Mouse (Mus musculus): ENCODE data around the gene Kbtbd12. TPM values are rescaled to one million over a fixed set of nuclear protein-coding genes. Genes with fewer than 3 reads are reported as not detected.

Kbtbd12 gene
- polyA plus RNA-seq, 1 experiment from 2014 or later: 1.1 TPM

DNA sequence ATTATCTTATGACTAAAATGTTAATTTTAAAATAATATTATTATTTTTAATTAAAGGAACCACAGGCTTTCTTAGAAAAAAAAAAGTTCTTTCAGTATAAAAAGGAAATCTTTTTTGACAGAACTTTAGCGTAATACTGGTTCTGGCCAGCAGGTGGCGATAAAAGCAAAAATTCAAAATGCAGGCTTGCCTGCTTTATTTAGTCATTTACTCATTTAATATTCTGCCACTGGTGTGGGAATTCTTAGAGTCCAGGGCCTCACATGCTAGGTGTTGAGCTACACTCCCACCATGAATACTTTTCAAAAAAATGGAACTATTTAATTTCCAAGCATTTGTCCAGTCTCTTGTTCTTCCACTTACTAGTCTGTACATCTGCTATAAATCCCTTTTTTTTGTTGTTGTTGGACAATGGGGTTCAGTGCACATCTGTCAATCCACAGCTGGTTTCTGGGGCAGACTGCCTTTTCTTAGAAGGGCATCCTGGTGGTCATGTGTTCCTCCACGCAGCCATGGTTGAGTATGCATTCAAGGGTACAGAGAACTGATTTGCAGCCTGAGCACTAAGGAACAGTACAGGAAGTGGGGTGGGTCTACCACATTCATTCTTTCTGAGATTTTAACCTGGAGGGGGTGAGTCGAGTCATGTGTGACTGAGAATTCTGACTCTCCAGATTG lies 88.5 kb downstream of the Kbtbd12 start:
- Histone ChIP-seq H3K9ac (ENCODE audit: low read depth, low read length) (no peak overlapping the region), H3K27me3 (ENCODE audit: control insufficient read depth, insufficient read depth, low read depth, low read length) (no peaks in the 10 kb centered on the region), H3K36me3 (ENCODE audit: control insufficient read depth, insufficient read depth, low read length) (no peaks in the 10 kb centered on the region), H3K4me3 (ENCODE audit: low read depth, low read length) (no peak overlapping the region), H3K4me2 (ENCODE audit: low read length) (no peak overlapping the region), H3K9me3 (replicated peaks; ENCODE audit: control insufficient read depth, low read length, poor library complexity, severe bottlenecking) (no peaks in the 10 kb centered on the region), H3K4me1 (ENCODE audit: control insufficient read depth, insufficient read depth, low read length) (peaks cover 7% of the 10 kb centered on the region; the same call in 1 of the 2 replicates), H3K27ac (ENCODE audit: low read length) (no peak overlapping the region)
- ATAC-seq: no peak
- WGBS: 23% methylated on average over 4 of the region's 4 CpGs

GRCm38 (mm10) chr6:88548405-88549049 lies 89.2 kb downstream of the Kbtbd12 start:
- ATAC-seq: no peak

GRCm38 (mm10) chr6:88545397-88545790 lies 92.4 kb downstream of the Kbtbd12 start:
- whole genome bisulfite sequencing: 16% methylated on average over 10 of the region's 10 CpGs
- no peak overlapping the region; the same call in 1 of the 2 replicates for H3K9ac ChIP-seq (ENCODE audit: low read depth, low read length)
- peaks cover 7% of the 10 kb centered on the region; the same call in 1 of the 2 replicates for H3K4me1 ChIP-seq (ENCODE audit: control insufficient read depth, insufficient read depth, low read length)
- ATAC-seq: peak; percentile 12; the same call in 1 of the 2 replicates
- no peaks in the 10 kb centered on the region for H3K9me3 ChIP-seq (replicated peaks; ENCODE audit: control insufficient read depth, low read length, poor library complexity, severe bottlenecking)
- no peaks in the 10 kb centered on the region for H3K27me3 ChIP-seq (ENCODE audit: control insufficient read depth, insufficient read depth, low read depth, low read length)
- H3K4me2 ChIP-seq (ENCODE audit: low read length): no peak overlapping the region
- no peaks in the 10 kb centered on the region for H3K36me3 ChIP-seq (ENCODE audit: control insufficient read depth, insufficient read depth, low read length)
- no peak overlapping the region for H3K4me3 ChIP-seq (ENCODE audit: low read depth, low read length)
- H3K27ac ChIP-seq (ENCODE audit: low read length): no peak overlapping the region

More at GRCm38 (mm10) chr6:88548405-88549049, 89.2 kb downstream of the Kbtbd12 start:
- Histone ChIP-seq H3K4me3 (ENCODE audit: low read depth, low read length) (no peak overlapping the region), H3K27me3 (ENCODE audit: control insufficient read depth, insufficient read depth, low read depth, low read length) (no peaks in the 10 kb centered on the region), H3K4me2 (ENCODE audit: low read length) (no peak overlapping the region), H3K9ac (ENCODE audit: low read depth, low read length) (no peak overlapping the region), H3K4me1 (ENCODE audit: control insufficient read depth, insufficient read depth, low read length) (peaks cover 7% of the 10 kb centered on the region; the same call in 1 of the 2 replicates), H3K27ac (ENCODE audit: low read length) (no peak overlapping the region), H3K36me3 (ENCODE audit: control insufficient read depth, insufficient read depth, low read length) (no peaks in the 10 kb centered on the region), H3K9me3 (replicated peaks; ENCODE audit: control insufficient read depth, low read length, poor library complexity, severe bottlenecking) (no peaks in the 10 kb centered on the region)
- WGBS: 88% methylated on average over 10 of the region's 10 CpGs

- Histone ChIP-seq H3K27me3 (ENCODE audit: control insufficient read depth, insufficient read depth, low read depth, low read length) (no peaks in the 10 kb centered on the region), H3K4me3 (ENCODE audit: low read depth, low read length) (no peak overlapping the region), H3K4me1 (ENCODE audit: control insufficient read depth, insufficient read depth, low read length) (peaks cover 7% of the 10 kb centered on the region; the same call in 1 of the 2 replicates), H3K36me3 (ENCODE audit: control insufficient read depth, insufficient read depth, low read length) (no peaks in the 10 kb centered on the region), H3K27ac (ENCODE audit: low read length) (peak overlapping the region; percentile 8; the same call in 1 of the 2 replicates), H3K9ac (ENCODE audit: low read depth, low read length) (no peak overlapping the region; the same call in 1 of the 2 replicates), H3K4me2 (ENCODE audit: low read length) (no peak overlapping the region), H3K9me3 (replicated peaks; ENCODE audit: control insufficient read depth, low read length, poor library complexity, severe bottlenecking) (no peaks in the 10 kb centered on the region)
- ATAC-seq: peak; percentile 27; the same call in 1 of the 2 replicates
- 27% methylated on average over 11 of the region's 11 CpGs for WGBS
Measured at GRCm38 (mm10) chr6:88544644-88545396, 92.9 kb downstream of the Kbtbd12 start.

DNA sequence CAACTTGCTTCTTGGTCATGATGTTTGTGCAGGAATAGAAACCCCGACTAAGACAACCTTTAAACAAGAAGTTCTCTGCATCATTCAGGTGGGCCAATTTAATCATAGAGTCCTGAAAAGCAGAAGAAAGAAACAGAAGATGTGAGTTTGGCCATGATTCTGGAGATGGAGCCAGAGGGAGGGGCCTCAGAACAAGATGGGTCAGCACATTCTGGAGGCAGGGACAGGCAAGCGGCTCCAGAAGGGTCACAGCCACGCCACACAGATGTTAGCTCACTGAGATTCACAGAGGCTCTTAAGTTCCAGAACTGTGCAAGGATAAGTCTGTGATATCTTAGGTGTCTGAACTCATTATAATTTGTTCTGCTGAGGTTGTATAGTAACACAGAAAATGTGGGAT lies 93.5 kb downstream of the Kbtbd12 start:
- Histone ChIP-seq H3K9ac (ENCODE audit: low read depth, low read length) (no peak overlapping the region), H3K4me2 (ENCODE audit: low read length) (no peak overlapping the region), H3K4me3 (ENCODE audit: low read depth, low read length) (no peak overlapping the region), H3K4me1 (ENCODE audit: control insufficient read depth, insufficient read depth, low read length) (peaks cover 7% of the 10 kb centered on the region; the same call in 1 of the 2 replicates), H3K27me3 (ENCODE audit: control insufficient read depth, insufficient read depth, low read depth, low read length) (no peaks in the 10 kb centered on the region), H3K36me3 (ENCODE audit: control insufficient read depth, insufficient read depth, low read length) (no peaks in the 10 kb centered on the region), H3K9me3 (replicated peaks; ENCODE audit: control insufficient read depth, low read length, poor library complexity, severe bottlenecking) (no peaks in the 10 kb centered on the region), H3K27ac (ENCODE audit: low read length) (no peak overlapping the region)
- 93% methylated on average over 3 of the region's 3 CpGs for WGBS
- ATAC-seq: no peak

- Histone ChIP-seq H3K4me1 (ENCODE audit: control insufficient read depth, insufficient read depth, low read length) (peaks cover 4% of the 10 kb centered on the region; the same call in 1 of the 2 replicates), H3K27ac (ENCODE audit: low read length) (no peak overlapping the region), H3K36me3 (ENCODE audit: control insufficient read depth, insufficient read depth, low read length) (no peaks in the 10 kb centered on the region), H3K9me3 (replicated peaks; ENCODE audit: control insufficient read depth, low read length, poor library complexity, severe bottlenecking) (no peaks in the 10 kb centered on the region), H3K4me3 (ENCODE audit: low read depth, low read length) (no peak overlapping the region), H3K4me2 (ENCODE audit: low read length) (no peak overlapping the region), H3K27me3 (ENCODE audit: control insufficient read depth, insufficient read depth, low read depth, low read length) (no peaks in the 10 kb centered on the region), H3K9ac (ENCODE audit: low read depth, low read length) (no peak overlapping the region)
- no peak for ATAC-seq
- 77% methylated on average over 2 of the region's 2 CpGs for WGBS
Measured at GRCm38 (mm10) chr6:88540093-88540755, 97.5 kb downstream of the Kbtbd12 start.

DNA sequence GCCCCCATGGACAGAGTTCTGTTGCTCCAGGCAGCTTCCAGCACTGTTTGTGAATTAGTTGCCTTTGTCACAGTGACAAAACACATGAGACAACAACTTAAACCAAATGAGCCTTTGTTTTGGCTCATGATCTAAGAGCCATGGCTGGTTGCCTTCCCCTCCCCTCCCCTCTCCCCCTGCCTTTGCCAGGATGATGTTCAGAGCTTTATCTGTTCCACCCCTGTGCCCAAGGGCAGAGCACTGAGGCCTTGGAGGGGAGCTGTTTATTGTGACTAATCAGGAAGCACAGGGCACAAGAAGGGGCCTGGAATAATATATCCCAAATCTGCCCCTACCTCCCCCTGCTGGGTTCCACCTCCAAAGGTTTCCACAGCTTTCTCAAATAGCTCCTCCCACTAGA lies 107.4 kb downstream of the Kbtbd12 start:
- no peaks in the 10 kb centered on the region for H3K27me3 ChIP-seq (ENCODE audit: control insufficient read depth, insufficient read depth, low read depth, low read length)
- H3K27ac ChIP-seq (ENCODE audit: low read length): no peak overlapping the region
- no peak overlapping the region for H3K4me3 ChIP-seq (ENCODE audit: low read depth, low read length)
- no peak for ATAC-seq
- no peaks in the 10 kb centered on the region for H3K9me3 ChIP-seq (replicated peaks; ENCODE audit: control insufficient read depth, low read length, poor library complexity, severe bottlenecking)
- H3K4me2 ChIP-seq (ENCODE audit: low read length): no peak overlapping the region
- no peak overlapping the region for H3K9ac ChIP-seq (ENCODE audit: low read depth, low read length)
- no peaks in the 10 kb centered on the region for H3K36me3 ChIP-seq (ENCODE audit: control insufficient read depth, insufficient read depth, low read length)
- no peaks in the 10 kb centered on the region for H3K4me1 ChIP-seq (ENCODE audit: control insufficient read depth, insufficient read depth, low read length)

GRCm38 (mm10) chr6:88524056-88524455 lies 113.7 kb downstream of the Kbtbd12 start:
- Histone ChIP-seq H3K9me3 (replicated peaks; ENCODE audit: control insufficient read depth, low read length, poor library complexity, severe bottlenecking) (no peaks in the 10 kb centered on the region), H3K4me3 (ENCODE audit: low read depth, low read length) (no peak overlapping the region), H3K27me3 (ENCODE audit: control insufficient read depth, insufficient read depth, low read depth, low read length) (no peaks in the 10 kb centered on the region), H3K4me2 (ENCODE audit: low read length) (no peak overlapping the region), H3K9ac (ENCODE audit: low read depth, low read length) (no peak overlapping the region), H3K4me1 (ENCODE audit: control insufficient read depth, insufficient read depth, low read length) (peaks cover 7% of the 10 kb centered on the region), H3K27ac (ENCODE audit: low read length) (no peak overlapping the region), H3K36me3 (ENCODE audit: control insufficient read depth, insufficient read depth, low read length) (no peaks in the 10 kb centered on the region)
- WGBS: 88% methylated on average over 4 of the region's 4 CpGs
- no peak for ATAC-seq

Data from midbrain, embryonic 16.5 days (tissue).